Mouse (Mus musculus) lung, postnatal 0 days (tissue): Measurements from ENCODE around the gene Efcc1.

Experiments used
- CTCF ChIP-seq: IDR thresholded peaks from 2 replicates; pipeline ENCODE4 v1.5.1; 2016; ENCODE audit warnings: antibody characterized with exemption, mild to moderate bottlenecking
- EP300 ChIP-seq: IDR thresholded peaks from 2 replicates; pipeline ENCODE4 v1.6.1; 2016; ENCODE audit warnings: antibody characterized with exemption, mild to moderate bottlenecking, control low read depth

DNA sequence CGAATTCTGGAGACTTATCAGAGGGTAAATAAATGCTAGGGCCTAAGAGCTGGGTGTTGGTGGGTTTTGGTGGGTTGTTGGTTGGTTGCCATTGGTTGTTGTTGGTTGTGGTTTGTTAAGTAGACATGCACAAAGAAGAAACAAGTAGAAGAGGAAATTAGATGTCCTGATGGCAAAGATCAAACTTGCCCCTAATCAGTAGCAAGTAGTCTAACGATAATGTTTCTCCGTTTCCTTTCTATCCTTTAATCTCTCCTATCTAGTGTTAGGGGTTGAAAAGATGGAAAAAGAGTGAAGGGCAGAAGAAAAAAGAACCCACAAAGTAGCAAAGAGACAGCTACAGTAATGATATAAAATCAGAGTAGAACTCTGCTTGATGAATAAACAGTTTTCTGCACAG, 14.0 kb downstream of the Efcc1 start:
- TF ChIP-seq EP300 (no peak), CTCF (no peak)
